Mouse (Mus musculus) MEL (cell line): ENCODE measurements around the gene Gpc1. TPM values are rescaled to one million over a fixed set of nuclear protein-coding genes. Genes with fewer than 3 reads are reported as not detected.

Source experiments
- DNase-seq: peaks from one replicate; pipeline ENCODE4 v3.0.0; 2011; ENCODE audit warnings: low read depth, low spot score
- H3K27ac ChIP-seq: 2 replicates; pipeline ENCODE4 v1.5.1; 2012; ENCODE audit warnings: low read depth, mild to moderate bottlenecking, control low read depth, low read length, moderate library complexity; ENCODE audit not compliant: control insufficient read depth
- H3K27me3 ChIP-seq, 2 experiments: fragments of 150-350 bp in 1 of 2; sonication (generic) in 1 of 2; 2 replicates each; pipeline ENCODE4 v1.6.1; 2012; ENCODE audit warnings: low read length in 2 of 2, mild to moderate bottlenecking in 2 of 2, improper control_type of control experiment in 1 of 2, moderate library complexity in 1 of 2; ENCODE audit not compliant: insufficient read depth in 2 of 2, control insufficient read depth in 1 of 2
- H3K36me3 ChIP-seq, 2 experiments: 2 replicates each; pipeline ENCODE4 v1.6.1; 2012 to 2014; ENCODE audit warnings: low read length in 2 of 2, improper control_type of control experiment in 1 of 2, inconsistent platforms in 1 of 2, mild to moderate bottlenecking in 1 of 2; ENCODE audit not compliant: insufficient read depth in 2 of 2, control insufficient read depth in 1 of 2
- H3K4me1 ChIP-seq, 2 experiments: fragments of 150-350 bp in 1 of 2; sonication (generic) in 1 of 2; 2 replicates each; pipeline ENCODE4 v1.6.1; 2012; ENCODE audit warnings: low read length in 2 of 2, improper control_type of control experiment in 1 of 2, mild to moderate bottlenecking in 1 of 2; ENCODE audit not compliant: insufficient read depth in 2 of 2, control insufficient read depth in 1 of 2
- H3K4me3 ChIP-seq, 2 experiments: fragments of 150-350 bp in 1 of 2; sonication (generic) in 1 of 2; 2 replicates each; pipeline ENCODE4 v1.5.1; 2012; ENCODE audit warnings: low read depth in 2 of 2, low read length in 2 of 2, mild to moderate bottlenecking in 2 of 2, moderate library complexity in 2 of 2, control low read depth in 1 of 2, improper control_type of control experiment in 1 of 2; ENCODE audit not compliant: control insufficient read depth in 1 of 2, insufficient read depth in 1 of 2
- H3K79me2 ChIP-seq: 2 replicates; pipeline ENCODE4 v1.6.1; 2012; ENCODE audit warnings: mild to moderate bottlenecking, low read length, moderate library complexity; ENCODE audit not compliant: control insufficient read depth, poor library complexity, insufficient read depth
- H3K9ac ChIP-seq: 2 replicates; pipeline ENCODE4 v1.6.1; 2012; ENCODE audit warnings: low read depth, mild to moderate bottlenecking, control low read depth, low read length, moderate library complexity; ENCODE audit not compliant: control insufficient read depth, poor library complexity, severe bottlenecking
- H3K9me3 ChIP-seq: fragments of 150-350 bp; sonication (generic); replicated peaks from 2 replicates; pipeline ENCODE4 v1.6.1; 2012; ENCODE audit warnings: mild to moderate bottlenecking, low read length, improper control_type of control experiment, moderate library complexity; ENCODE audit not compliant: insufficient read depth
- BHLHE40 ChIP-seq: IDR thresholded peaks from 2 replicates; pipeline ENCODE4 v1.6.1; 2012; ENCODE audit warnings: low read depth, mild to moderate bottlenecking, inconsistent platforms, low read length, improper control_type of control experiment, borderline replicate concordance
- HCFC1 ChIP-seq: IDR thresholded peaks from 2 replicates; pipeline ENCODE4 v1.6.1; 2012; ENCODE audit warnings: low read depth, mild to moderate bottlenecking, inconsistent platforms, low read length, improper control_type of control experiment, moderate library complexity
- JUND ChIP-seq: IDR thresholded peaks from 2 replicates; pipeline ENCODE4 v1.6.1; 2011; ENCODE audit warnings: low read depth, mild to moderate bottlenecking, improper control_type of control experiment, low read length
- KAT2A ChIP-seq: conservative IDR thresholded peaks from 2 replicates; pipeline ENCODE4 v1.6.1; 2012; ENCODE audit warnings: low read depth, low read length, improper control_type of control experiment, inconsistent platforms
- MAX ChIP-seq: IDR thresholded peaks from 2 replicates; pipeline ENCODE4 v1.6.1; 2011; ENCODE audit warnings: low read length, improper control_type of control experiment
- MAZ ChIP-seq: IDR thresholded peaks from 2 replicates; pipeline ENCODE4 v1.6.1; 2012; ENCODE audit warnings: low read depth, mild to moderate bottlenecking, inconsistent platforms, low read length, improper control_type of control experiment
- MEF2A ChIP-seq: IDR thresholded peaks from 2 replicates; pipeline ENCODE4 v1.6.1; 2014; ENCODE audit warnings: low read depth, mild to moderate bottlenecking, inconsistent platforms, low read length, improper control_type of control experiment; ENCODE audit not compliant: poor library complexity, insufficient replicate concordance, severe bottlenecking; ENCODE audit errors: extremely low read depth
- MXI1 ChIP-seq: IDR thresholded peaks from 2 replicates; pipeline ENCODE4 v1.6.1; 2011; ENCODE audit warnings: mild to moderate bottlenecking, low read depth, low read length, improper control_type of control experiment
- MYC ChIP-seq: IDR thresholded peaks from 2 replicates; pipeline ENCODE4 v1.6.1; 2011; ENCODE audit warnings: low read depth, mild to moderate bottlenecking, low read length, improper control_type of control experiment, moderate library complexity
- POLR2A ChIP-seq, 2 experiments: IDR thresholded peaks; 2 replicates each; pipeline ENCODE4 v1.6.1; 2011 to 2012; ENCODE audit warnings: low read length in 2 of 2, mild to moderate bottlenecking in 2 of 2, control low read depth in 1 of 2, improper control_type of control experiment in 1 of 2, low read depth in 1 of 2, moderate library complexity in 1 of 2; ENCODE audit not compliant: control insufficient read depth in 1 of 2, insufficient read depth in 1 of 2, poor library complexity in 1 of 2
- POLR2AphosphoS2 ChIP-seq: IDR thresholded peaks from 2 replicates; pipeline ENCODE4 v1.6.1; 2011; ENCODE audit warnings: low read length, improper control_type of control experiment
- POLR2AphosphoS5 ChIP-seq: IDR thresholded peaks from 2 replicates; pipeline ENCODE4 v1.6.1; 2012; ENCODE audit warnings: low read depth, borderline replicate concordance, mild to moderate bottlenecking, inconsistent platforms, low read length, moderate library complexity, mixed read lengths
- SIN3A ChIP-seq: IDR thresholded peaks from 2 replicates; pipeline ENCODE4 v1.6.1; 2012; ENCODE audit warnings: low read length, improper control_type of control experiment, inconsistent platforms
- TBP ChIP-seq: IDR thresholded peaks from 2 replicates; pipeline ENCODE4 v1.8.0; 2011; ENCODE audit warnings: low read depth, low read length, improper control_type of control experiment
- UBTF ChIP-seq: IDR thresholded peaks from 2 replicates; pipeline ENCODE4 v1.6.1; 2012; ENCODE audit warnings: low read depth, mild to moderate bottlenecking, inconsistent platforms, low read length, improper control_type of control experiment, moderate library complexity, borderline replicate concordance; ENCODE audit not compliant: insufficient read depth
- USF1 ChIP-seq: IDR thresholded peaks from 2 replicates; pipeline ENCODE4 v1.6.1; 2014; ENCODE audit warnings: low read depth, mild to moderate bottlenecking, inconsistent platforms, low read length, improper control_type of control experiment, moderate library complexity
- ZKSCAN1 ChIP-seq: IDR thresholded peaks from 2 replicates; pipeline ENCODE4 v1.6.1; 2012; ENCODE audit warnings: low read depth, mild to moderate bottlenecking, inconsistent platforms, low read length, improper control_type of control experiment, moderate library complexity
- ZMIZ1 ChIP-seq: IDR thresholded peaks from 2 replicates; pipeline ENCODE4 v1.6.1; 2012; ENCODE audit warnings: low read depth, mild to moderate bottlenecking, inconsistent platforms, low read length, improper control_type of control experiment, moderate library complexity
- polyA plus RNA-seq, 2 experiments: library from polyadenylated mRNA; stranded (reverse) in 1 of 2; unstranded in 1 of 2; fragments of >175 nt in 1 of 2; fragments of >200 nt in 1 of 2; gene quantifications; 2 replicates each; pipeline versions ENCODE4 v1.2.1 to v1.2.4; 2012; ENCODE audit warnings: low replicate concordance in 2 of 2, low read depth in 1 of 2; ENCODE audit not compliant: insufficient read length in 2 of 2, insufficient read depth in 1 of 2, missing spikeins in 1 of 2
- total RNA-seq: library from RNA; depleted of rRNA; stranded (reverse); fragments of 300-350 nt; gene quantifications from 2 replicates; pipeline ENCODE4 v1.2.3, GENCODE M21; 2012

The Gpc1 gene
- total and polyA plus RNA-seq, 3 experiments: 0.23 to 3.6 TPM; not detected in 1

- TF ChIP-seq TBP (no peak), SIN3A (no peak), ZKSCAN1 (no peak), KAT2A (no peak), HCFC1 (no peak)
- TF ChIP-seq, all 39 proteins: peak for 0
Observed at GRCm38 (mm10) chr1:92845889-92846288, 14.4 kb downstream of the Gpc1 start (continued).

GRCm38 (mm10) chr1:92847873-92848839, 16.7 kb downstream of the Gpc1 start:
- Histone ChIP-seq H3K4me3 (no peak overlapping the region), H3K4me1 (peaks cover 2 to 3% of the 10 kb centered on the region in 2 experiments; a peak in 2 of 4 replicates), H3K27ac (no peak overlapping the region), H3K9ac (no peak overlapping the region), H3K27me3 (no peaks in the 10 kb centered on the region), H3K36me3 (no peaks in the 10 kb centered on the region), H3K9me3 (no peaks in the 10 kb centered on the region), H3K79me2 (no peaks in the 10 kb centered on the region)
- TF ChIP-seq POLR2AphosphoS2 (no peak), MYC (no peak), BHLHE40 (no peak), USF1 (no peak), POLR2AphosphoS5 (no peak), MAZ (no peak), TBP (no peak), MEF2A (no peak), UBTF (no peak), ZMIZ1 (no peak), SIN3A (no peak), HCFC1 (no peak), MAX (no peak), MXI1 (no peak), JUND (no peak), KAT2A (no peak), POLR2A (IDR thresholded peaks at IDR 0.05; ENCODE audit: control insufficient read depth in 1 of 2, insufficient read depth in 1 of 2, low read depth in 1 of 2, low read length in 2 of 2, poor library complexity in 1 of 2) (no peak)
- no peak for DNase-seq
